Mouse (Mus musculus) limb, embryonic 14.5 days (tissue): ENCODE data around the gene 5330417C22Rik. TPM values are rescaled to one million over a fixed set of nuclear protein-coding genes. Genes with fewer than 3 reads are reported as not detected.

Experiments used
- ATAC-seq: fragments of 200-750 bp; cut with Nextera tagmentation; 2 replicates; pipeline ENCODE4 v1.8.0; 2017; ENCODE audit warnings: low read depth, moderate number of reproducible peaks, moderate TSS enrichment; ENCODE audit not compliant: low FRiP score
- DNase-seq: peaks from one replicate; pipeline ENCODE4 v3.0.0-alpha.2; 2015; ENCODE audit warnings: low spot score
- H3K27ac ChIP-seq: fragments of 300-500 bp; sonication (generic); replicated peaks from 2 replicates; pipeline ENCODE4 v1.5.1; 2014; ENCODE audit warnings: low read depth, mild to moderate bottlenecking, low read length, moderate library complexity, mixed read lengths
- H3K27me3 ChIP-seq: fragments of 300-500 bp; sonication (generic); 2 replicates; pipeline ENCODE4 v1.6.1; 2014; ENCODE audit warnings: low read length, mixed read lengths; ENCODE audit not compliant: control insufficient read depth, insufficient read depth
- H3K36me3 ChIP-seq: fragments of 300-500 bp; sonication (generic); 2 replicates; pipeline ENCODE4 v1.6.1; 2014; ENCODE audit warnings: mild to moderate bottlenecking, low read length, moderate library complexity, mixed read lengths; ENCODE audit not compliant: control insufficient read depth, insufficient read depth
- H3K4me1 ChIP-seq: fragments of 300-500 bp; sonication (generic); 2 replicates; pipeline ENCODE4 v1.6.1; 2014; ENCODE audit warnings: antibody characterized with exemption, low read length, mixed read lengths; ENCODE audit not compliant: control insufficient read depth, insufficient read depth
- H3K4me2 ChIP-seq: fragments of 300-500 bp; sonication (generic); replicated peaks from 2 replicates; pipeline ENCODE4 v1.6.1; 2014; ENCODE audit warnings: low read depth, mild to moderate bottlenecking, low read length, moderate library complexity; ENCODE audit not compliant: severe bottlenecking
- H3K4me3 ChIP-seq: fragments of 300-500 bp; sonication (generic); replicated peaks from 2 replicates; pipeline ENCODE4 v1.5.1; 2014; ENCODE audit warnings: low read length
- H3K9ac ChIP-seq: fragments of 300-500 bp; sonication (generic); 2 replicates; pipeline ENCODE4 v1.6.1; 2014; ENCODE audit warnings: mild to moderate bottlenecking, low read depth, low read length, moderate library complexity; ENCODE audit not compliant: severe bottlenecking
- H3K9me3 ChIP-seq: fragments of 300-500 bp; sonication (generic); 2 replicates; pipeline ENCODE4 v1.6.1; 2016; ENCODE audit warnings: low read length; ENCODE audit not compliant: control insufficient read depth
- POLR2A ChIP-seq: fragments of 200-500 bp; IDR thresholded peaks from 2 replicates; pipeline ENCODE4 v1.8.0; 2012; ENCODE audit warnings: inconsistent platforms, mild to moderate bottlenecking, moderate library complexity, borderline replicate concordance; ENCODE audit not compliant: insufficient read depth, insufficient read length; ENCODE audit errors: extremely low read depth
- WGBS: fragments of 180-500 bp; shearing (Covaris S2); extraction: QIAGEN DNeasy Blood & Tissue Kit; methylation state at CpG from one replicate; pipeline ENCODE4 v1.1.7; 2014; 5-methylcytosine and 5-hydroxymethylcytosine counted together
- polyA plus RNA-seq, 2 experiments: library from polyadenylated mRNA; depleted of rRNA in 1 of 2; stranded (reverse) in 1 of 2; unstranded in 1 of 2; fragments of >200 nt; fragmentation: Nextera tagmentation in 1 of 2; extraction: Ambion mirVana in 1 of 2; gene quantifications; 2 replicates each; pipeline versions ENCODE4 v1.2.1 to v1.2.3; 2012 to 2014

5330417C22Rik gene
- polyA plus RNA-seq, 2 experiments, result 0.39 to 0.83 TPM

- Histone ChIP-seq H3K9ac (no peak overlapping the region), H3K27me3 (no peaks in the 10 kb centered on the region), H3K36me3 (no peaks in the 10 kb centered on the region), H3K4me1 (no peaks in the 10 kb centered on the region), H3K4me3 (no peak overlapping the region), H3K4me2 (no peak overlapping the region), H3K9me3 (no peaks in the 10 kb centered on the region), H3K27ac (no peak overlapping the region)
- ATAC-seq (no peak), DNase-seq (no peak)
- WGBS, result 37% methylated on average over 10 of the region's 10 CpGs
- TF ChIP-seq POLR2A, result no peak
Observed at GRCm38 (mm10) chr3:108458866-108459265, 77.5 kb downstream of the 5330417C22Rik start.

GRCm38 (mm10) chr3:108458380-108458779, 78.0 kb downstream of the 5330417C22Rik start:
- Histone ChIP-seq H3K9me3 (no peaks in the 10 kb centered on the region), H3K4me1 (no peaks in the 10 kb centered on the region), H3K9ac (no peak overlapping the region), H3K4me2 (no peak overlapping the region), H3K27ac (no peak overlapping the region), H3K4me3 (no peak overlapping the region), H3K36me3 (no peaks in the 10 kb centered on the region), H3K27me3 (no peaks in the 10 kb centered on the region)
- ATAC-seq (no peak), DNase-seq (no peak)
- WGBS, result 56% methylated on average over 14 of the region's 14 CpGs
- no peak for TF ChIP-seq POLR2A

GRCm38 (mm10) chr3:108454172-108454571, 82.2 kb downstream of the 5330417C22Rik start:
- ATAC-seq, result no peak
- no peak for DNase-seq

GRCm38 (mm10) chr3:108451969-108452368, 84.4 kb downstream of the 5330417C22Rik start:
- Histone ChIP-seq H3K4me1 (no peaks in the 10 kb centered on the region), H3K9ac (no peak overlapping the region), H3K4me2 (no peak overlapping the region), H3K27me3 (no peaks in the 10 kb centered on the region), H3K4me3 (no peak overlapping the region), H3K9me3 (no peaks in the 10 kb centered on the region), H3K36me3 (no peaks in the 10 kb centered on the region), H3K27ac (no peak overlapping the region)
- no peak for TF ChIP-seq POLR2A
- DNase-seq (no peak), ATAC-seq (no peak)
- WGBS, result 78% methylated on average over 2 of the region's 2 CpGs

More at GRCm38 (mm10) chr3:108454172-108454571, 82.2 kb downstream of the 5330417C22Rik start:
- no peak overlapping the region for H3K27ac ChIP-seq
- WGBS, result 59% methylated on average over 1 of the region's 1 CpGs
- H3K9ac ChIP-seq, result no peak overlapping the region
- no peaks in the 10 kb centered on the region for H3K27me3 ChIP-seq
- H3K4me2 ChIP-seq, result no peak overlapping the region
- no peaks in the 10 kb centered on the region for H3K36me3 ChIP-seq
- no peak overlapping the region for H3K4me3 ChIP-seq
- TF ChIP-seq POLR2A, result no peak
- H3K9me3 ChIP-seq, result no peaks in the 10 kb centered on the region
- H3K4me1 ChIP-seq, result no peaks in the 10 kb centered on the region

- Histone ChIP-seq H3K9ac (peak overlapping the region; percentile 77), H3K27ac (peak overlapping the region; percentile 85), H3K4me1 (peaks cover 17% of the 10 kb centered on the region), H3K36me3 (no peaks in the 10 kb centered on the region), H3K9me3 (no peaks in the 10 kb centered on the region), H3K27me3 (no peaks in the 10 kb centered on the region), H3K4me2 (peak overlapping the region; percentile 75), H3K4me3 (peak overlapping the region; percentile 88)
- no peak for TF ChIP-seq POLR2A
- DNase-seq (no peak), ATAC-seq (peak; percentile 18; the same call in 1 of the 2 replicates)
- WGBS, result 16% methylated on average over 6 of the region's 6 CpGs
Observed at GRCm38 (mm10) chr3:108445366-108445705, 91.0 kb downstream of the 5330417C22Rik start.
